Mouse (Mus musculus): ENCODE data around the gene B3gat3. TPM values are rescaled to one million over a fixed set of nuclear protein-coding genes. Genes with fewer than 3 reads are reported as not detected.

B3gat3 gene
- polyA plus RNA-seq, 1 experiment from 2014 or later, result 39.5 TPM

- ATAC-seq (no peak), DNase-seq (ENCODE audit: low spot score) (no peak)
- H3K4me3 ChIP-seq (ENCODE audit: low read depth, low read length), result no peak overlapping the region
- H3K36me3 ChIP-seq (ENCODE audit: insufficient read depth, low read length), result peaks cover 4% of the 10 kb centered on the region; the same call in 1 of the 2 replicates
- WGBS, result 85% methylated on average over 12 of the region's 12 CpGs
- H3K9me3 ChIP-seq (ENCODE audit: low read length), result no peaks in the 10 kb centered on the region
- H3K4me2 ChIP-seq (replicated peaks; ENCODE audit: low read depth, low read length), result no peak overlapping the region
- no peaks in the 10 kb centered on the region for H3K27me3 ChIP-seq (replicated peaks; ENCODE audit: insufficient read depth, low read length)
- peaks cover 7% of the 10 kb centered on the region for H3K4me1 ChIP-seq (ENCODE audit: insufficient read depth, low read depth, low read length)
- no peak overlapping the region for H3K27ac ChIP-seq (ENCODE audit: low read length)
- TF ChIP-seq EP300 (IDR thresholded peaks at IDR 0.05), result no peak
- no peak for TF ChIP-seq CTCF (IDR thresholded peaks at IDR 0.05)
- H3K9ac ChIP-seq (replicated peaks; ENCODE audit: low read depth), result no peak overlapping the region
These were observed 7.8 kb downstream of the B3gat3 start for GRCm38 (mm10) chr19:8927891-8928525.

GRCm38 (mm10) chr19:8928689-8929223 is 8.6 kb downstream of the B3gat3 start:
- peak overlapping the region; percentile 95; the same call in 1 of the 2 replicates for H3K27ac ChIP-seq (ENCODE audit: low read length)
- WGBS, result 18% methylated on average over 16 of the region's 16 CpGs
- peak overlapping the region; percentile 82 for H3K4me3 ChIP-seq (ENCODE audit: low read depth, low read length)
- peak; percentile 3 for ATAC-seq
- no peak for DNase-seq (ENCODE audit: low spot score)
- no peaks in the 10 kb centered on the region for H3K27me3 ChIP-seq (replicated peaks; ENCODE audit: insufficient read depth, low read length)
- H3K36me3 ChIP-seq (ENCODE audit: insufficient read depth, low read length), result peaks cover 12% of the 10 kb centered on the region
- no peak for TF ChIP-seq CTCF (IDR thresholded peaks at IDR 0.05)
- no peak for TF ChIP-seq EP300 (IDR thresholded peaks at IDR 0.05)
- no peaks in the 10 kb centered on the region for H3K9me3 ChIP-seq (ENCODE audit: low read length)
- H3K4me2 ChIP-seq (replicated peaks; ENCODE audit: low read depth, low read length), result peak overlapping the region; percentile 78
- H3K4me1 ChIP-seq (ENCODE audit: insufficient read depth, low read depth, low read length), result peaks cover 7% of the 10 kb centered on the region
- H3K9ac ChIP-seq (replicated peaks; ENCODE audit: low read depth), result peak overlapping the region; percentile 76; the same call in 1 of the 2 replicates

GRCm38 (mm10) chr19:8929224-8930088 is 9.3 kb downstream of the B3gat3 start, which contains the start of the genes Rom1 and Eml3:
Rom1 (minus strand) TSS chr19:8929356.
Eml3 (plus strand) TSS chr19:8929552.
- Histone ChIP-seq H3K9ac (replicated peaks; ENCODE audit: low read depth) (peak within 1 kb of the TSS; percentile 76), H3K9me3 (ENCODE audit: low read length) (no peaks in the 10 kb centered on the region), H3K4me1 (ENCODE audit: insufficient read depth, low read depth, low read length) (peaks cover 7% of the 10 kb centered on the region), H3K27ac (ENCODE audit: low read length) (peak within 1 kb of the TSS; percentile 95), H3K36me3 (ENCODE audit: insufficient read depth, low read length) (peaks cover 17% of the 10 kb centered on the region), H3K27me3 (replicated peaks; ENCODE audit: insufficient read depth, low read length) (no peaks in the 10 kb centered on the region), H3K4me3 (ENCODE audit: low read depth, low read length) (peak within 1 kb of the TSS; percentile 82), H3K4me2 (replicated peaks; ENCODE audit: low read depth, low read length) (peak within 1 kb of the TSS; percentile 78)
- WGBS, result 3% methylated on average over 41 of the region's 74 CpGs
- ATAC-seq (peak; percentile 92), DNase-seq (ENCODE audit: low spot score) (peak; percentile 94)
- TF ChIP-seq EP300 (IDR thresholded peaks at IDR 0.05) (no peak), CTCF (IDR thresholded peaks at IDR 0.05) (peak; percentile 64)

GRCm38 (mm10) chr19:8930117-8930516 is 9.9 kb downstream of the B3gat3 start:
- 2% methylated on average over 11 of the region's 11 CpGs for WGBS
- H3K36me3 ChIP-seq (ENCODE audit: insufficient read depth, low read length), result peaks cover 17% of the 10 kb centered on the region
- H3K4me2 ChIP-seq (replicated peaks; ENCODE audit: low read depth, low read length), result peak overlapping the region; percentile 78
- H3K4me1 ChIP-seq (ENCODE audit: insufficient read depth, low read depth, low read length), result peaks cover 7% of the 10 kb centered on the region
- no peak for TF ChIP-seq EP300 (IDR thresholded peaks at IDR 0.05)
- TF ChIP-seq CTCF (IDR thresholded peaks at IDR 0.05), result no peak
- ATAC-seq (no peak), DNase-seq (ENCODE audit: low spot score) (no peak)
- H3K27ac ChIP-seq (ENCODE audit: low read length), result peak overlapping the region; percentile 95
- peak overlapping the region; percentile 76 for H3K9ac ChIP-seq (replicated peaks; ENCODE audit: low read depth)
- H3K9me3 ChIP-seq (ENCODE audit: low read length), result no peaks in the 10 kb centered on the region
- peak overlapping the region; percentile 82 for H3K4me3 ChIP-seq (ENCODE audit: low read depth, low read length)
- no peaks in the 10 kb centered on the region for H3K27me3 ChIP-seq (replicated peaks; ENCODE audit: insufficient read depth, low read length)

- no peaks in the 10 kb centered on the region for H3K9me3 ChIP-seq (ENCODE audit: low read length)
- no peaks in the 10 kb centered on the region for H3K27me3 ChIP-seq (replicated peaks; ENCODE audit: insufficient read depth, low read length)
- 83% methylated on average over 7 of the region's 7 CpGs for WGBS
- H3K4me2 ChIP-seq (replicated peaks; ENCODE audit: low read depth, low read length), result peak overlapping the region; percentile 78
- peaks cover 7% of the 10 kb centered on the region for H3K4me1 ChIP-seq (ENCODE audit: insufficient read depth, low read depth, low read length)
- TF ChIP-seq EP300 (IDR thresholded peaks at IDR 0.05) (no peak), CTCF (IDR thresholded peaks at IDR 0.05) (no peak)
- no peak for ATAC-seq
- DNase-seq (ENCODE audit: low spot score), result no peak
- peak overlapping the region; percentile 76; the same call in 1 of the 2 replicates for H3K9ac ChIP-seq (replicated peaks; ENCODE audit: low read depth)
- H3K36me3 ChIP-seq (ENCODE audit: insufficient read depth, low read length), result peaks cover 17% of the 10 kb centered on the region
- H3K27ac ChIP-seq (ENCODE audit: low read length), result no peak overlapping the region
- H3K4me3 ChIP-seq (ENCODE audit: low read depth, low read length), result peak overlapping the region; percentile 82; the same call in 1 of the 2 replicates
These were observed 10.6 kb downstream of the B3gat3 start for GRCm38 (mm10) chr19:8930771-8931170.

GRCm38 (mm10) chr19:8936736-8937135 is 16.6 kb downstream of the B3gat3 start:
- 0 out of 2 replicates have a peak, but pooled peaks cover 6% of the 10 kb centered on the region for H3K4me1 ChIP-seq (ENCODE audit: insufficient read depth, low read depth, low read length)
- no peak overlapping the region for H3K4me2 ChIP-seq (replicated peaks; ENCODE audit: low read depth, low read length)
- peaks cover 21% of the 10 kb centered on the region for H3K36me3 ChIP-seq (ENCODE audit: insufficient read depth, low read length)
- H3K27ac ChIP-seq (ENCODE audit: low read length), result no peak overlapping the region
- TF ChIP-seq CTCF (IDR thresholded peaks at IDR 0.05) (no peak), EP300 (IDR thresholded peaks at IDR 0.05) (no peak)
- no peak overlapping the region for H3K4me3 ChIP-seq (ENCODE audit: low read depth, low read length)
- H3K9ac ChIP-seq (replicated peaks; ENCODE audit: low read depth), result no peak overlapping the region
- H3K27me3 ChIP-seq (replicated peaks; ENCODE audit: insufficient read depth, low read length), result no peaks in the 10 kb centered on the region
- no peak for ATAC-seq
- 86% methylated on average over 2 of the region's 2 CpGs for WGBS
- no peak for DNase-seq (ENCODE audit: low spot score)
- no peaks in the 10 kb centered on the region for H3K9me3 ChIP-seq (ENCODE audit: low read length)

Data from lung, postnatal 0 days (tissue).